Mouse (Mus musculus): ENCODE data around the gene Coa4. TPM values are rescaled to one million over a fixed set of nuclear protein-coding genes. Genes with fewer than 3 reads are reported as not detected.
A peak's percentile ranks its signal among the peaks of the same experiment; 100 is the strongest.

Coa4 gene
- polyA plus RNA-seq, 1 experiment = 29.7 TPM

DNA sequence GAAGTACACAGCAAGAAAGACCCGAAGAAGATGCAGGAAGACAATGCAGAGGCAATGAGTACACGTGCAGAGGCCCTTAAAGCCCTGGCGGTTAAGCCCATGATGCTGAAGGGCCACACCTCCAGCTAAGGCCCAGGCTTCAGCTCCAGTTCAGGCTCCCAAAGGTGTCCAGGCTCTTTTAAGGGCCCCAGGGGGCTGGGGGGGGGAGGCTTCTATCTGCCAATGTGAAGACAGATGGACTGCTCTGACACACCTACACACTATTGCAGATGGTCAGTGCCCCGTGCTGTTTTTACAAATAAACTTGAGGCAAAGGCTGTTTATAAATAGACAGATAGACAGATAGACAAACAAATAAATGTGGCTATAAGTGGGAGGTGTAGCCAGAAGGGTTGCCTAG lies 35.2 kb downstream of the Coa4 start:
- no peak overlapping the region for H3K27ac ChIP-seq (ENCODE audit: insufficient read depth, low read depth, low read length)

GRCm38 (mm10) chr7:100572704-100573103 lies 35.8 kb downstream of the Coa4 start:
- H3K27ac ChIP-seq (ENCODE audit: insufficient read depth, low read depth, low read length) = no peak overlapping the region
- peaks cover 10% of the 10 kb centered on the region for H3K4me1 ChIP-seq (ENCODE audit: control insufficient read depth, insufficient read depth, low read length)
- no peak overlapping the region for H3K4me3 ChIP-seq (ENCODE audit: insufficient read depth, low read length)
- no peak for TF ChIP-seq POLR2A (IDR thresholded peaks at IDR 0.05; ENCODE audit: borderline replicate concordance, low read depth, low read length)
- TF ChIP-seq CTCF (IDR thresholded peaks at IDR 0.05; ENCODE audit: low read depth, low read length) = no peak

More for the DNA sequence above, 35.2 kb downstream of the Coa4 start:
- TF ChIP-seq CTCF (IDR thresholded peaks at IDR 0.05; ENCODE audit: low read depth, low read length) (no peak), POLR2A (IDR thresholded peaks at IDR 0.05; ENCODE audit: borderline replicate concordance, low read depth, low read length) (no peak)
- no peak overlapping the region for H3K4me3 ChIP-seq (ENCODE audit: insufficient read depth, low read length)
- H3K4me1 ChIP-seq (ENCODE audit: control insufficient read depth, insufficient read depth, low read length) = peaks cover 10% of the 10 kb centered on the region

GRCm38 (mm10) chr7:100578794-100579193 lies 41.9 kb downstream of the Coa4 start:
- TF ChIP-seq POLR2A (IDR thresholded peaks at IDR 0.05; ENCODE audit: borderline replicate concordance, low read depth, low read length) (no peak), CTCF (IDR thresholded peaks at IDR 0.05; ENCODE audit: low read depth, low read length) (no peak)
- Histone ChIP-seq H3K4me3 (ENCODE audit: insufficient read depth, low read length) (no peak overlapping the region), H3K4me1 (ENCODE audit: control insufficient read depth, insufficient read depth, low read length) (peaks cover 3% of the 10 kb centered on the region), H3K27ac (ENCODE audit: insufficient read depth, low read depth, low read length) (no peak overlapping the region)

GRCm38 (mm10) chr7:100582235-100582634 lies 45.4 kb downstream of the Coa4 start:
- Histone ChIP-seq H3K4me1 (ENCODE audit: control insufficient read depth, insufficient read depth, low read length) (peaks cover 3% of the 10 kb centered on the region), H3K4me3 (ENCODE audit: insufficient read depth, low read length) (peak overlapping the region; percentile 93), H3K27ac (ENCODE audit: insufficient read depth, low read depth, low read length) (no peak overlapping the region)
- no peak for TF ChIP-seq CTCF (IDR thresholded peaks at IDR 0.05; ENCODE audit: low read depth, low read length)
- no peak for TF ChIP-seq POLR2A (IDR thresholded peaks at IDR 0.05; ENCODE audit: borderline replicate concordance, low read depth, low read length)

GRCm38 (mm10) chr7:100582727-100583236 lies 45.9 kb downstream of the Coa4 start:
- Histone ChIP-seq H3K4me1 (ENCODE audit: control insufficient read depth, insufficient read depth, low read length) (peaks cover 3% of the 10 kb centered on the region), H3K27ac (ENCODE audit: insufficient read depth, low read depth, low read length) (peak overlapping the region; percentile 91), H3K4me3 (ENCODE audit: insufficient read depth, low read length) (peak overlapping the region; percentile 93)
- TF ChIP-seq CTCF (IDR thresholded peaks at IDR 0.05; ENCODE audit: low read depth, low read length) = no peak
- no peak for TF ChIP-seq POLR2A (IDR thresholded peaks at IDR 0.05; ENCODE audit: borderline replicate concordance, low read depth, low read length)

GRCm38 (mm10) chr7:100589816-100590215 lies 52.9 kb downstream of the Coa4 start:
- Histone ChIP-seq H3K4me1 (ENCODE audit: control insufficient read depth, insufficient read depth, low read length) (peaks cover 14% of the 10 kb centered on the region), H3K4me3 (ENCODE audit: insufficient read depth, low read length) (no peak overlapping the region), H3K27ac (ENCODE audit: insufficient read depth, low read depth, low read length) (no peak overlapping the region)
- TF ChIP-seq POLR2A (IDR thresholded peaks at IDR 0.05; ENCODE audit: borderline replicate concordance, low read depth, low read length) (no peak), CTCF (IDR thresholded peaks at IDR 0.05; ENCODE audit: low read depth, low read length) (no peak)

Other genes starting within 250 kb of the Coa4 start
- gene C2cd3, start 164.8 kb upstream of the Coa4 start, polyA plus RNA-seq (2012; ENCODE audit: insufficient read depth, insufficient read length, missing spikeins) = 20.9 and 21.6 TPM in 2 replicates
- gene Ppme1, start 164.8 kb upstream of the Coa4 start, polyA plus RNA-seq (2012; ENCODE audit: insufficient read depth, insufficient read length, missing spikeins) = 21.1 and 23.6 TPM in 2 replicates
- not detected in 2 replicates for gene Ucp3, start 64.1 kb upstream of the Coa4 start, polyA plus RNA-seq (2012; ENCODE audit: insufficient read depth, insufficient read length, missing spikeins)
- 1,592 and 1,654 TPM in 2 replicates for gene Ucp2, start 43.7 kb upstream of the Coa4 start, polyA plus RNA-seq (2012; ENCODE audit: insufficient read depth, insufficient read length, missing spikeins)
- 0.63 and 1.5 TPM in 2 replicates for gene Dnajb13, start 22.1 kb upstream of the Coa4 start, polyA plus RNA-seq (2012; ENCODE audit: insufficient read depth, insufficient read length, missing spikeins)
- gene Rab6a, start 70.3 kb downstream of the Coa4 start, polyA plus RNA-seq (2012; ENCODE audit: insufficient read depth, insufficient read length, missing spikeins) = 71.7 and 74.1 TPM in 2 replicates
- 59.3 and 60.3 TPM in 2 replicates for gene Mrpl48, start 71.2 kb downstream of the Coa4 start, polyA plus RNA-seq (2012; ENCODE audit: insufficient read depth, insufficient read length, missing spikeins)
- not detected in 2 replicates for gene Plekhb1, start 125.3 kb downstream of the Coa4 start, polyA plus RNA-seq (2012; ENCODE audit: insufficient read depth, insufficient read length, missing spikeins)
- 30.6 and 32.1 TPM in 2 replicates for gene Fam168a, start 169.6 kb downstream of the Coa4 start, polyA plus RNA-seq (2012; ENCODE audit: insufficient read depth, insufficient read length, missing spikeins)